Mouse (Mus musculus) liver, embryonic 11.5 days (tissue): Measurements from ENCODE around the gene Ctnnd1. TPM values are rescaled to one million over a fixed set of nuclear protein-coding genes. Genes with fewer than 3 reads are reported as not detected.

ENCODE experiments used
- ATAC-seq: fragments of 200-750 bp; cut with Nextera tagmentation; replicated peaks from 2 replicates; pipeline ENCODE4 v1.8.0; 2017; ENCODE audit warnings: moderate number of reproducible peaks, mild to moderate bottlenecking, moderate TSS enrichment, moderate library complexity; ENCODE audit not compliant: low FRiP score
- DNase-seq: peaks from one replicate; pipeline ENCODE4 v3.0.0-alpha.2; 2017; ENCODE audit warnings: low spot score
- H3K27ac ChIP-seq: fragments of 300-500 bp; sonication (generic); 2 replicates; pipeline ENCODE4 v1.5.1; 2014; ENCODE audit warnings: mild to moderate bottlenecking, low read depth, low read length, control low read depth
- H3K27me3 ChIP-seq: fragments of 300-500 bp; sonication (generic); replicated peaks from 2 replicates; pipeline ENCODE4 v1.6.1; 2014; ENCODE audit warnings: low read length, mixed read lengths; ENCODE audit not compliant: control insufficient read depth, insufficient read depth
- H3K36me3 ChIP-seq: fragments of 300-500 bp; sonication (generic); 2 replicates; pipeline ENCODE4 v1.6.1; 2014; ENCODE audit warnings: mild to moderate bottlenecking, low read length, moderate library complexity, mixed read lengths; ENCODE audit not compliant: control insufficient read depth, insufficient read depth
- H3K4me1 ChIP-seq: fragments of 300-500 bp; sonication (generic); replicated peaks from 2 replicates; pipeline ENCODE4 v1.6.1; 2014; ENCODE audit warnings: low read length, mixed read lengths; ENCODE audit not compliant: control insufficient read depth, insufficient read depth
- H3K4me2 ChIP-seq: fragments of 300-500 bp; sonication (generic); 2 replicates; pipeline ENCODE4 v1.6.1; 2014; ENCODE audit warnings: mild to moderate bottlenecking, control low read depth, moderate library complexity
- H3K4me3 ChIP-seq: fragments of 300-500 bp; sonication (generic); 2 replicates; pipeline ENCODE4 v1.5.1; 2014; ENCODE audit warnings: low read depth, low read length, control low read depth
- H3K9ac ChIP-seq: fragments of 300-500 bp; sonication (generic); 2 replicates; pipeline ENCODE4 v1.6.1; 2014; ENCODE audit warnings: low read depth, low read length, control low read depth
- H3K9me3 ChIP-seq: fragments of 300-500 bp; sonication (generic); 2 replicates; pipeline ENCODE4 v1.6.1; 2016; ENCODE audit warnings: low read length, inconsistent platforms, mixed read lengths; ENCODE audit not compliant: control insufficient read depth
- whole genome bisulfite sequencing: fragments of 180-500 bp; shearing (Covaris S2); extraction: QIAGEN DNeasy Blood & Tissue Kit; methylation state at CpG from one replicate; pipeline ENCODE4 v1.1.7; 2014; 5-methylcytosine and 5-hydroxymethylcytosine counted together
- polyA plus RNA-seq: library from polyadenylated mRNA; unstranded; fragments of >200 nt; fragmentation: Nextera tagmentation; extraction: Ambion mirVana; gene quantifications from 2 replicates; pipeline ENCODE4 v1.2.1, GENCODE M21; 2014

Ctnnd1 gene
- polyA plus RNA-seq, 1 experiment from 2014 or later, result 27.1 TPM

DNA sequence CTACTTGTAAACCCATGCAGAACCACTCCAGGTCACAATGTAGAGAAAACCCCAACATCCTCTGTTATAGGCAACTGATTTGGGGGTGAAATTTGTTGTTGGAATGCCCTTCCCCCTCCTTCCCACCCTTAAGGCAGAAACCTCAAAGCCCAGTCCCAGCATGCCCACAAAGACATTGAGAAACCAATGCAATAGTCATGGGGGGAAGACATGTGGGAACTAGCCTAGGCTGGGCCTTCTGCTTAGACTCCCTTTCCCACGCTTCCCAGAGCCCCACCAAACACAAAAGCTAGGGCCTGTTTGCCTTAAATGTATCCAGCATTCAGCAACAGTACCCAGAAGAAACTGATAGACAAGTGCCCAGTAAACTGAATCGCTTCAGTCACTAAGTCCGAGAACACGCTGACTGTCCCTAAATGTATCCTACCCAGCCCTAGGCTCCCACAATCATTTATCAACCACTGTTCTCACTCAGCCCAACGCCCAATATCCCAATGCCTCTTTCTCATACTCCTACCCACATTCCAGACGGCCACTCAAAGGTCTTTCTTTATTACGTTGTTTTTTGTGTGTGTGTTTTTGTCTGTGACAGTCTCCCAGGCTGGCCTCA, 24.1 kb downstream of the Ctnnd1 start:
- no peak overlapping the region for H3K4me3 ChIP-seq
- no peak overlapping the region for H3K4me2 ChIP-seq
- no peak for DNase-seq
- 78% methylated on average over 7 of the region's 7 CpGs for WGBS
- no peaks in the 10 kb centered on the region for H3K9me3 ChIP-seq
- no peak for ATAC-seq
- H3K27ac ChIP-seq, result no peak overlapping the region
- H3K36me3 ChIP-seq, result peaks cover 3% of the 10 kb centered on the region; the same call in 1 of the 2 replicates
- no peaks in the 10 kb centered on the region for H3K27me3 ChIP-seq
- peaks cover 13% of the 10 kb centered on the region for H3K4me1 ChIP-seq
- H3K9ac ChIP-seq, result no peak overlapping the region

DNA sequence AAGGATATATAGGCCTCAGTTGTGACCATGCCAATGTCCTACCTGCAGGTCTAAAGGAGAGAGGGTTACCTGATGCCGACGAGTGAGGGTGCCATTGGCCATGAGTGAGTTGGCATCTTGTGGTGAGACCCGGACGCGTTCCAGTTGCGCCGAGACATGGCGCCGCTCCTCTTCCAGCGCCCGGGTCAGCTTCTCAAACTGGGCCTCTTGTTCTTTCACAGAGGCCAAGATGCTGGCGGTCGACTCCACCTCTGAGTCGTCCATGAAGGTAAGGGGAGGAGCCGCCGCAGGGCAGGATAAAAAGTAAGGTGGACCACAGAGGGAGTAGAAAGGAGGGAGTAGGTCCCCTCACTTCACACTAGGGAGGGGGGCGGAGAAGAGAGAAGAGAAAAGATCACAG, 26.4 kb downstream of the Ctnnd1 start:
- H3K4me3 ChIP-seq, result no peak overlapping the region
- no peak overlapping the region for H3K9ac ChIP-seq
- H3K36me3 ChIP-seq, result peaks cover 14% of the 10 kb centered on the region
- no peak overlapping the region for H3K4me2 ChIP-seq
- no peaks in the 10 kb centered on the region for H3K27me3 ChIP-seq
- no peaks in the 10 kb centered on the region for H3K9me3 ChIP-seq
- H3K27ac ChIP-seq, result no peak overlapping the region
- WGBS, result 88% methylated on average over 17 of the region's 17 CpGs
- peaks cover 13% of the 10 kb centered on the region for H3K4me1 ChIP-seq
- ATAC-seq (no peak), DNase-seq (no peak)

DNA sequence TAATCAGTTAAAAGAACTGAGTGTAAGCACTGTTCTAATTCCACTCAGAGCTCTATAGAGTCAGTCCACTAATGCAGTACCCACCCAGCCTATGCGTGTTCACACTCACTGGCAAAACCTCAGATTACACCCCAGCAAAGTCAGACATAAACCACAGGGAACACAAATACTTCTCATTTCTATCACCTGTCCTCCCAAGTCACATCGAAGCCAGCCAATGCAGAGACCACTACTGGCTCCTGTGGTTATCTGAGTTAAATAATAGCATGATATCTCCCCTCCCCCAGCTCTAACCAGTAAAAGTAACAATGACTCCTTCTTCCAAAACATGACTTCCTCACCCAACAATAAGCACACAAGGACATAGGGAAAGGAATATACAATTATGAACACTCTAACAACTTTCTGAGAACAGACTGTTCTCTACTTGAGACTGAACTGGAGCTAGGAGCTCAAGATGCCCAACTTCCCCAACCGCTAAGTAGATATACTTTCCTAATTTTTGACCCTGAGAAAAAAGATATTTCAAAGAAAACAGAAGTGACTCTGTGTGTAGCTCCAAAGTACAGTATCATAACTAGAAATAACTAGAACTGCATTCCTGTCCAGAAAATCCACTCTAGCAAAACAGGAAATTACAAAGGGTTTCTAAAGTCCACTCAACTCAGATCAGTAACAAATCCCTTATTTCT, 27.0 kb downstream of the Ctnnd1 start:
- no peak overlapping the region for H3K27ac ChIP-seq
- 61% methylated on average over 3 of the region's 3 CpGs for WGBS

DNA sequence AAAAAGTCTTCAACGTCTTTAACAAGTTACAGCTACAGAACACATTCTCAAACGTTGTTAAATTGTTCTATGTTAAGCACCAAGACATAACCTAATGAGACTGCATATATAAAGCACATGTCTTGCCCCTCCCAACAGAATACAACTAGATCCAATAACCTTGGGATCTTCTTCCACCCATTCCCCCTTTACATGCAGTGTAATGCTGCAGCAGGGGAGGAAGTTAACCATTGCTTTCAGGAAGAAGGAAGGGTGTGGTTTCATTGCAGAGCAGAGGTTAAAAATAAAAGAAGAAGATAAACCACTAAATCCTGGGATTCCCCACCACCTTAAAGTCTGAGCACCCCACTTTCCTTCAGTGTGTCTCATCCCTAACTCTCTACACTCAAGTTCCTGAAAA, 27.9 kb downstream of the Ctnnd1 start:
- peaks cover 14% of the 10 kb centered on the region for H3K36me3 ChIP-seq

More for the DNA sequence above, 27.0 kb downstream of the Ctnnd1 start:
- H3K9ac ChIP-seq, result no peak overlapping the region
- no peak overlapping the region for H3K4me3 ChIP-seq
- DNase-seq (no peak), ATAC-seq (no peak)
- H3K9me3 ChIP-seq, result no peaks in the 10 kb centered on the region
- H3K27me3 ChIP-seq, result no peaks in the 10 kb centered on the region
- H3K4me2 ChIP-seq, result no peak overlapping the region
- peaks cover 13% of the 10 kb centered on the region for H3K4me1 ChIP-seq
- H3K36me3 ChIP-seq, result peaks cover 14% of the 10 kb centered on the region

DNA sequence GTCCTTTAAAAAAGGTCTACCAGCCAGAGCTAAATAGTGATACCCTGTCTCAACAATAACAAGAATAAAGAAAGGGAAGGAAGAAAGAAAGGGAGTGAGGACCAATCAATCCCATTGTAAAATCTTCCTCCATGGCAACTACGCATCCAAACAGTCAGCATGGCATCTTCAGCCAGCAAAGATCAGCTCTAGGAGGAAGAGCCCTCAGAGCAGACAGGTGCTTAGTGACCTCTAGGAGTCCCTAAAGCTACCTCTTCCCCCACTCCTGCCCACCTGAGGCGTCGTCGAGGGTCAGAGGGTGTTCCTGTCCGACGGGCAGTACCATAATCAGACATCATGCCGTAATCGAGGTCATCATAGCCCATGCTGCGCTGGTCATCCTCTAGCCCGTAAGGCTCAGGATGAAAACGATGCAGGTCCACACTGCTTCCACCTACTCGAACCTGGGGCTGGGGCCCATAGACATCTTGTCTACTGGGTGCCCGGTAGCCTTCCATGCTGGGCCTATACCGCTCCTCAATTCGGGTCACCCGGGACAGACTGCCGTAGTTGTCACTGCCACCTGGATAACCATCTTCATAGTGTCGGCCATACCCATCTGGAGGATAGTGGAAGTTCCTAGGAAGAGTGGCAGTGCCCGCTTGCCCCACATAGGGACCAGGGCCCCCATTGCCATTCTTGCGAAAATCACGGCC, 30.8 kb downstream of the Ctnnd1 start:
- Histone ChIP-seq H3K27ac (no peak overlapping the region), H3K9ac (no peak overlapping the region), H3K4me2 (no peak overlapping the region), H3K4me3 (no peak overlapping the region), H3K36me3 (peaks cover 20% of the 10 kb centered on the region), H3K27me3 (no peaks in the 10 kb centered on the region), H3K9me3 (no peaks in the 10 kb centered on the region), H3K4me1 (peaks cover 11% of the 10 kb centered on the region)
- no peak for ATAC-seq
- WGBS, result 94% methylated on average over 21 of the region's 21 CpGs
- DNase-seq, result no peak

More for the DNA sequence above, 27.9 kb downstream of the Ctnnd1 start:
- DNase-seq (no peak), ATAC-seq (no peak)
- no peaks in the 10 kb centered on the region for H3K9me3 ChIP-seq
- H3K4me1 ChIP-seq, result peaks cover 13% of the 10 kb centered on the region
- WGBS, result 73% methylated on average over 2 of the region's 2 CpGs
- H3K4me2 ChIP-seq, result no peak overlapping the region; the same call in 1 of the 2 replicates
- H3K4me3 ChIP-seq, result no peak overlapping the region
- H3K27ac ChIP-seq, result no peak overlapping the region
- H3K27me3 ChIP-seq, result no peaks in the 10 kb centered on the region
- H3K9ac ChIP-seq, result no peak overlapping the region

DNA sequence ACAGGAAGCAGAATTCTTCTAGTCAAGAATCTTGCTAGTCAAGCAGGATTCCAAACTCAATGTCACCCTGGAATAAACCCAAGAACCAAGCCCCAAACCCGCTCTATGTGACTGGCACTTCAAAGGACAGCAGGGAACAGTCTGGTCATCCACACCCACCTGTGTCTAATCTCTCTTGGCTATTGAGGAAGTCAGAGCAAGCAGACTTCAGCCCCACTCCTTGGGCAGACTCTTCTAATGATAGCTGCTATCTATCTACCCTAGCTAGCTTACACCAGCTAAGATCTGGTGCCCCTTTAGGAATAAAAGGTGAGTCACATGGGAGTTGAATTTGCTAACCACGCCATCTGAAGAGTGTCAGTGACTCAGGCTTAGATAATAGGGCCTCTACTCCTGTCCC, 31.7 kb downstream of the Ctnnd1 start:
- DNase-seq (no peak), ATAC-seq (no peak)
- Histone ChIP-seq H3K4me3 (no peak overlapping the region), H3K9ac (no peak overlapping the region), H3K4me1 (peaks cover 6% of the 10 kb centered on the region), H3K9me3 (no peaks in the 10 kb centered on the region), H3K27ac (no peak overlapping the region), H3K4me2 (no peak overlapping the region), H3K27me3 (no peaks in the 10 kb centered on the region), H3K36me3 (peaks cover 20% of the 10 kb centered on the region)
- 63% methylated on average over 2 of the region's 2 CpGs for WGBS

DNA sequence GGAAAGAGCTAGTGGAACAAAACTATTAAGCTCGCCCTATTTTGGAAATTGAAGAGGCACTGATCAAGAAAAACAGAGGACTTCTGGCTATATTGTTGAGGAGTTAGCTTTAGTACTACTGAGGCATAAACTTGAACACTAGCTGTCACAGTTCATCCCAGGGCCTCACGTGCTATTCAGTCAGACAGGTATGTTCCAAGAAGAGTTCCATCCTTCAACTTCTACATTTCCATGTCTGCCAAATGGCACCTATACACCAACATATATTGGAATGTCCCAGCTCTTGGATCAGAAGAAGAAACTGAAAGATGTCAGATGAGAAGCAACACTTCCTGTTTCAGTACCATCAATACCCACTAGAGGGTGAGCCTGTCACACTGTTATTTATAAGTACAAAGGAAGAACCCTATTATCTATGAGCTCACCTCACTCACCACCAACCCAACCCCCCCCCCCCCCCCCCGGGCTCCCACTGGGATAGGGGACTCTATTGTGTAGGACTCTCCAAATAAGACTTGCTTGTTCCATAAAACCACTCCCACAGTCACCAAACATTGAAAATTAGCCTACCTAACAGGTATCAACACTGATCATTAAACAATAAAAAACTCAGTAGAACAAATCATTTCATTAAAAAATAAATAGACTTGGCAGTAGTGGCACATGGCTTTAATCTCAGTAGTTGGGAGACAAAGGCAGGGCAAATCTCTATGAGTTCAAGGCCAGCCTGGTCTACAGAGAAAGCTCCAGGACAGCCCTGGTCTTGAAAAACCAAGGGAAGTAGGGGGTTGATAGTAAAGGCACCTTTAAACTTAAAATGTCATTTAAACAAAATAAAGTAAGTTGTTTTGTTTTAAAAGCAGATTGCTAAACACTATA, 32.7 kb downstream of the Ctnnd1 start:
- no peaks in the 10 kb centered on the region for H3K27me3 ChIP-seq
- DNase-seq (no peak), ATAC-seq (0 out of 2 replicates have a peak, but pooled peaks have one; percentile 29)
- no peaks in the 10 kb centered on the region for H3K9me3 ChIP-seq
- no peak overlapping the region for H3K27ac ChIP-seq
- no peak overlapping the region for H3K4me2 ChIP-seq
- 61% methylated on average over 3 of the region's 3 CpGs for WGBS
- no peak overlapping the region for H3K4me3 ChIP-seq
- no peak overlapping the region for H3K9ac ChIP-seq
- peaks cover 3% of the 10 kb centered on the region; the same call in 1 of the 2 replicates for H3K4me1 ChIP-seq
- H3K36me3 ChIP-seq, result peaks cover 27% of the 10 kb centered on the region

DNA sequence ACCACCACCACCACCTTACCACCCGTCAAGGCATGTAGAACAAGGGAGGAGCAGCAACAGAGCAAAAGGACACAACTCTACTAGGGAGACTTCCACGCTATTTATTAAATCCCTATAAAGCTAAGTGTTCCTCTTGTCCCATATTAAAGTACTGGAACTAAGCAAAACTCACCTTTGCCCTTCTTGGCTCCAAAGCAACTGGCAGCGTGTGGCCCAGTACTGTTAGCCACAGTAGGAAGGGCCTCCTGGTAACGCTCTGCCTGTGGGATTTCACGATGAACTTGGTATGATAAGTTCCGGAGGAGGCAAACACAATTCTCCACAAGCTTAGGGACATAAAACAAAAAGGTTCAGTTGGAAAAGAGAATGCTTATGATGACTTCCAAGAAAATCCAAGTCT, 37.8 kb downstream of the Ctnnd1 start:
- Histone ChIP-seq H3K27ac (no peak overlapping the region), H3K9ac (no peak overlapping the region), H3K4me3 (no peak overlapping the region), H3K27me3 (no peaks in the 10 kb centered on the region), H3K4me2 (no peak overlapping the region), H3K36me3 (peaks cover 46% of the 10 kb centered on the region), H3K4me1 (no peaks in the 10 kb centered on the region), H3K9me3 (no peaks in the 10 kb centered on the region)
- DNase-seq (no peak), ATAC-seq (no peak)
- 89% methylated on average over 6 of the region's 6 CpGs for WGBS
